Mouse (Mus musculus) left cerebral cortex, postnatal 25 days (tissue): ENCODE results near the gene Fam174a. TPM values are rescaled to one million over a fixed set of nuclear protein-coding genes. Genes with fewer than 3 reads are reported as not detected.

ENCODE experiments used
- DNase-seq, 2 experiments: peaks; one replicate each; pipeline ENCODE4 v3.0.0; 2022; ENCODE audit warnings: low spot score in 2 of 2, mixed read lengths in 1 of 2
- intact Hi-C: fragments of 180-260 bp; cut with DNase I; formaldehyde crosslinking; loops from one replicate; pipeline ENCODE4 v1.15.1; 2025
- total RNA-seq, 2 experiments: library from RNA; stranded (reverse); gene quantifications; 2 replicates each; pipeline ENCODE4 v1.2.3; 2021

The Fam174a gene
- total RNA-seq, 2 experiments from 2014 or later: 37.9 to 40.4 TPM

- no peak for DNase-seq
- intact Hi-C loops: no loop called here
These were observed 67.6 kb downstream of the Fam174a start for GRCm38 (mm10) chr1:95381028-95381427.
